Mouse (Mus musculus): ENCODE results near the gene Phlpp1.
"Not testable (repeated sequence)": the region's sequence is repeated elsewhere in the genome, so short reads cannot be mapped to it uniquely, and the experiment has no call there.

Gene Phlpp1

DNA sequence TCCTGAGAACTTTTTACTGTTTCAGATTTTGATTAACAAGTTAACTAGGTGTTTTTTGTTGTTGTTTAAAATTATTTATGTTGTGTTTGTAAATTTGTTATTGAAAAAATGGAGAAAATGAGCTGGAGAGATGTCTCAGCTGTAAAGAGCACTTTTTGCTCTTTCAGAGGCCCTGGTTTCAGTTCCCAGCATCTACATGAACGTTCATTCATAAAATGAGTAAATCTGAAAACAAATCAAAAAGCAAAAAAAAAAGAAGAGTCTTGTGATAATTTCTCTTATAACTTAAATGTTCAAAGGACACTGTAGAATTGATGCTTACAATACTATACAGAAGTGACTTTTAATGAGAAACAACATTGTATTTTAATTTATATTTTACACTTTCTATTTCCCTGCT, 82.5 kb downstream of the Phlpp1 start:
- DNase-seq (ENCODE audit: low spot score): no peak

DNA sequence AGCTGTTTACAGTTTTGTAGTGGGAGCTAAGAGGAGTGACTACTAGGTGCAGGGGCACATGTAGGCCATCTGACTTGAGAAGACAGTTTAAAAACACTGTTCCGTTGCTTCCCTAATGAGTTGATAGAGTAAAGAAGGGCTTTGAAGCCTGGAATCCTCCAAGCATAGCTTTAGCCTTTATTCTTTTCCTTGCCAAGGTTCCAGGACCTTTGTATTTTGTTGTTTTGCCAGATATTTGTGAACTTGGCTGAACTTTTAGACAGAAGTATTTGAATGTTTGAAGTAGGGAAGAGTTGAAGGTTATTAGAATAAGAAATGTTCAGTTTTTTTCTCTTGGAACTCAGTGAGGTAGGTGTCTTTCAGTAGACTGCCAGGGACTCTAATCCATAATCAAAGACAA, 85.6 kb downstream of the Phlpp1 start:
- DNase-seq (ENCODE audit: low spot score): peak; percentile 32

DNA sequence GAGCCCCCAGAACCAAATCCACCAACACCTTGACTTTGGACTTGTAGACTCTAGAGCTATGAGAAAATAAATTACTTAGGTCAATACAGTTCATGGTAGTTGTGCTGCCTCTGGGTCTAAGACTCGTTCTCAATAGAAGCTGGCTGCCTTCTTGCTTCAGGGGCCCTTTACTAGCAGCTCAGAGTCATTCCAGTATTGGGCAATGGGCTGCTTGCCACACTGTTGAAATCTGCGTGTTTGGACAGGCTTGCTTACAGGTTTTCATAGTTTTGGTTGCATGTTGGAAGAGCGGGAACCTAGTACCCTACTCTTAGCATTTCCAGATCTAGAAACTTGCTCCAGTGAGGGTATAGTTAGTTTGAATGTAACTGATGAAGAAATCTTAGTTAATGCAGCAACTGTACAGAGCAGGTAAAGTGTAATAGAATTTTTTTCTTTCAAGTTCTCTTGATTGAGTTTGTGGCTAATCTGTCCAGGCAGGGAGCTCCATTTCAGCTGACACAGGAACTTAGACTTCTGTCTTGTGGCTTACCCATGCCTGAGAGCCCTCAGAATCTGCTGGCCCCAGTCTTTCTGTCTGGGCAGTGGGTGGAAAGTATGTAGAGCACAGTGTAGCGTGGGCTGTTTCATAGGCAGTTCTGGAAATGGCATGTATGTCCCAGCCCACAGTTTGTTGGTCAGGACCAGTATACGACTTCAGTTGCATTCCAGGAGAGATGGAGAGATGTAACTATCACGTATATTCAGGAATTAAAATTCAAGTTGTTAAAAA, 96.7 kb downstream of the Phlpp1 start:
- DNase-seq (ENCODE audit: low spot score): peak; percentile 88

DNA sequence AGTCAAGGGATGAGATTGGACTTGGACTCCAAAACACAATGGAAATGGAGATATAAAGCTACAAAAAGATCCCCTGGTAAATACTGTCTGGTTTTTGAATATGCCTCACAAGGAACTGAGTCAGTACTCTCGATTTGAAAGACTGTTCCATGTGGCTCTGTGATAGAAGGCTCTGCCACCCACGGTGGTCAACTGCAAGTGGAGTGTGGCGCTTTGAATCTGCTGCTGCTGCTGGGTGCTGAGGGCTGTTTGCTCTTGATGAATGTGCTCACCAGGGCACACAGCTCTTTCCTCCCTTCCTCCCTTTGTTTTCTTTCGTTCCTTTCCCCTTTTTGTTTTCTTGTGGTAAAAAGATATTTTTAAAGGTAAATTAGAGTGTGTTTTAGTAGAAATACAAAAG, 97.8 kb downstream of the Phlpp1 start:
- DNase-seq (ENCODE audit: low spot score): no peak

DNA sequence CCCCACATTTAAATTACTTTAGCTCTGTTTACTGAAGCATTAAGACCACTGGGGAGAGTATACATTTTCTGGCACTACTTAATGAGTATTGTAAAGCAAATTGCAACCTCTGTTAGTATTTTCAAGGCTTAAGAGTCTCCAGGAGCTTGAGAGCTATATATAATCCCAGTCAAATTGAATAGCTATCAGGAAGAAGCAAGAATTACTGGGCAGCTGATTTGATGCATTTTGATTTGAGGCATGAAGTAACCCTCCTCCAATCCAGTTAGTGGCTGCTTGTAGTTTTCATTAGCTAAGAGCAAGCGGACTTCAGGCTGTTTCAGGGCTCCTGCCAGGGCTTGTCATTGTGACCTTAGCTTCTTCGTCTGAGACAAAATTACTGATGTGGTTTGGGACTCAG, 101.4 kb downstream of the Phlpp1 start:
- no peak for DNase-seq (ENCODE audit: low spot score)

DNA sequence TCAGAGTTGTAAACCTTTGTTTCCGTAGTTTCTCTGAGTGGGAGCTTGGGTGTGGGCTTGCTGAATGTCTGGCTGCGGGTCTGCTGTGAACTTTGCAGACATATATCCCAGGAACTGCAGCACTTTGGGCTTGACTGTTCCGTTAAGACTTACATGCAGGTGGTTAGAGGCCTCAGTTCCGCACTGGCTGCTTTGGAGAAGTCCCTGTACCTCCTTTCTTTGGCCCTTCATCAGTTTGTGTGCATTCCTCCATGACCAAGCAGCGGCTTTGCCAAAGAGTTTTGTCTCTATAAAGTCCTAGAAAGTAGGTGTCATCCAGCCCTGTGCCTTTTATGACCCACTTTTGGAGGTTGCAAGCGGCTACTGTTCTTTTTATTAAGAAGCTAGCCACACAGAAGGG, 102.2 kb downstream of the Phlpp1 start:
- DNase-seq (ENCODE audit: low spot score): no peak

DNA sequence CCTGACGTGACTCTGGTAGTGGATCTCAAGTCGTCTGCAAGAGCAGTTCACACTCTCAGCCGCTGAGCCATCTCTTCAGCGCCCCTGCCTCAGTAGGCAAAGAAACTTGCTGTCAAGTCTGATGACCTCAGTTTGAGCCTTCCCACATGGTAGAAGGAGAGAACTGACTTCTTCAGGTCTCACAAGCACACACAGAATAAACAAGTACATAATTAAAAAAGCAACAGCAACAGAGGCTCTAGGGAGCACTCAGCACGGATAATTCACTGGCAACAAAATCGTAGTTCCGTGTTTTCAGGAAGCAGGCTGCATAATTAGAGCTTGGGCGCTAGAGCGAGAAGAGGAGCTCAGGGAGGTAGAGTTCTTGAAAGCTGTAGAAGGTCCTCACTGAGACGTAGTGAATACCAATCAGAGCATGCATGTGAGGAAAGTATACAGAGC, 103.0 kb downstream of the Phlpp1 start:
- no peak for DNase-seq (ENCODE audit: low spot score)

DNA sequence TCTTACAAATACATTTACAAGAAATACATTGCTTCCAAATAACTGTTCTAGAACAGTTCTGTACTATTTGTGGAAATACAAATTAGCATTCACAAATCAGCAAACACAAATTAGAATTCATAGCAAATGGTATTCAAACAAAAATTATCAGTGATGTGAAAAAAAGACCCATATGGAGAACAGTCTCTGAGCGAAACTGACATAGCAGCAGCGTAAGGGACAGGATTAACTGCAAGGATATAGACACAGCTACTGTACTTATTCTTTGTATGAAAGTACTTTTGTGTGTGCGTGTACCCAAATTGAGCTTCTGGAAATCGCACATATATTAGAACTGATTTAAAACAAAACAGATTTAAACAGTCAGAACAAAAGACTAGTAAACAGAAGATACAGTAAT, 103.6 kb downstream of the Phlpp1 start:
- DNase-seq (ENCODE audit: low spot score): no peak

DNA sequence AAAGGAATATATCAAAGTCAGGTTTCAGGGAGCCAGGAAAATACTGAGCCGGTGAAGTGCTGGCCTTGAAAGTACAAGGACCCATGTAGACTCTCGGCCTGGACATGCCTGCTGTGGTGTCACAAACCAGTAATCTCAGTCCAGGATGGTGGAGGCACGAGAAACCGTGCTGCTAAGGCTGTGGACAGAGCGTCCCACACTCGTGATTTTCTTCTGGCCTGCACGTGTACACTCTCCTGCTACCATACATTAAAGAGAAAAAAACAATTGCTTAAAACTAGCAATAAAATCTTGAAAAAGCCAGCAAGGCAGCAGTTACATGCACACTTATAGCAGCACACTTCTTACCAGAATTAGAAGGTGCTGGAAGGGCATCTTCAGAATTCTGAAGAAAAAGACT, 104.2 kb downstream of the Phlpp1 start:
- DNase-seq (ENCODE audit: low spot score): no peak

DNA sequence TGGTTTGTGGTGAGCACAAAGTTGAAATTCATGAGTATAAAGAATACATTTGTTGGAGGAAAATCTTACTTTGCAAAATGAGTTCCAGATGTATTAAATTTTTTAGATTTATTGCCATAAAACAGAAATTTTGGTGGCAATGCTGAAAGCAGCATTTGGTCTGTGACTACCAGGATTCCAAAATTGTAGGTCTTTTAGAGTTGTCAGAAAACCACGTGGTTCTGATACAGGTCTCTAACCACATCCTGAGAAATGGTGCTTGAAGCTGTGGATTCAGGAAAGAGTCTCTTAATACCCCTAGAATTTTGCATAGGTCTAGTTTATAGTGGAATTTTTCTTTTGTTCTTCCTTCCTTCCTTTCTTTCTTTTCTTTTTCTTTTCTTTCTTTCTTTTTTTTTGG, 105.3 kb downstream of the Phlpp1 start:
- no peak for DNase-seq (ENCODE audit: low spot score)

DNA sequence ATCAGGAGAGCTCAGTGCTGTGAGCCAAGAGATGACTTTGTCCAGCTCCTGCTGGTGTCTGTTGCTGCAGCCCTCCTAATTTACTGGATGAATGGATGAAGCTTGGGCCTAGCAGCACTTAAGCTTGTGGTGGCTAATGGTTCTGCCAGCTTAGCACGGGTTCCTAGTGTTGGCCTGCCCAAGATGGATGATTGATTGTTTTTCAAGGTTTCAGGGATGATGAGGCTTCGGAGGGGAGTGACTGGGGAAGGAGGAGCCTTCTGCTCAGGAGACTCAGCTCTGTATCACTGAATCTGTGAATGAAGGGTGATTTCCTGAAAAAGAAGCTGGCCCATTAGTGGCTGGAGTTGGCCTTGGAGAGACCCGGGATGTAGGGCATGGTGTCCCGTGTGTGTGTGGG, 105.7 kb downstream of the Phlpp1 start:
- no peak for DNase-seq (ENCODE audit: low spot score)

DNA sequence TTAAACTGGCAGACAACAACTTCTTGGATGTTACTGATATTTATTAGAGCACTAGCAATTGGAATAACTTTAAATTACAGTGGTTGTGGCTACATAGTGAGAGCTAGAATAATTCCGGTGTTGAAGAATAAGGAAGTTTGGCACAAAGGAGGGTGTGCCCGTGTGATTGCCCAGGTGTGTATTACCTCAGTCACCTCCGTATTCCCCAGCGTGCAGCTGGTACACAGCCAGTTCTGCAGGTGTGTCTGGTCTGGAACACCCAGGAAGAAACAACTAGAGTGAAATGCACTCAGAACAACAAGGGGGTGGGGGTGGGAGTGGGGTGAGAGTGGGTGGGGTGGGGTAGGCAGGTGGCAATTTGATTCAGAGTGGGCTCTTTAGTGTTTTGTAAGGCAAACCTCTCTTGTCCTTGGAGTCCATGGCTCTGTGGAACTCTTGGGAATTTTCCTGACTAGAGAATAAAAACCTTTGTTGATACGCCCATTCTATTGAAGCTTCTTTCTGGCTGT, 107.1 kb downstream of the Phlpp1 start:
- no peak for DNase-seq (ENCODE audit: low spot score)

DNA sequence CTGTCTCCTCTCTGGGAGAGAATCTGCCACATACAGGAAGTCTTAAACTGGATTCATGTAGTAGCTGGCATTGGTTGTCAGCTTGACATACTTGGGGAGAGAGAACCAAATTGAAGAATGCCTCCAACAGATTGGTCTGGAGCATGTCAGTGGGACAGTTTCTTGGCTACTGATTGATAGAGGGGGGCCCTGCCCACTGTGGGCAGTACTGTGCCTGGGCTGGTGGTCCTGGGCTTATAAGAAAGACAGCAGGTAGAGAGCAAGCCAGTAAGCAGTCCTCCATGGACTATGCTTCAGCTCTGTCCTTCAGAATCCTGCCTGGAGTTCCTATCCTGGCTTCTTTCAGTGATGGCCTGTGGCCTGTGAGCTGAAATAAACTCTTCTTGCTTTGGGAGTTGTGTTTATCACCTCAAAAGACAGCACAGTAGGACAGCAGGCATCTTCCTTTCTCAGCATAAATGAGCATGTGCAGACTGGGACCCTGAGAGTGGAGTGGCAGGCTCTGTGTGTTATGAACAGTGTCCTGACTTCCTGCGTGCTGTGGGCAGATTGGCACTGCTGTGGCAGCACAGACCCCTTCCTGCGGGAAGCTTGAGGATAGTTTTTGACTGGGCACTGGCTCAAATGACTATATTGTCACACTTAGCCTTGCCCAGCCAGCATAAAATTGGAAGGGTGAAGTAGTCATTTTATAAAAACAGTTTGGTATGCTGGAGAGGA, 108.0 kb downstream of the Phlpp1 start:
- no peak for DNase-seq (ENCODE audit: low spot score)

DNA sequence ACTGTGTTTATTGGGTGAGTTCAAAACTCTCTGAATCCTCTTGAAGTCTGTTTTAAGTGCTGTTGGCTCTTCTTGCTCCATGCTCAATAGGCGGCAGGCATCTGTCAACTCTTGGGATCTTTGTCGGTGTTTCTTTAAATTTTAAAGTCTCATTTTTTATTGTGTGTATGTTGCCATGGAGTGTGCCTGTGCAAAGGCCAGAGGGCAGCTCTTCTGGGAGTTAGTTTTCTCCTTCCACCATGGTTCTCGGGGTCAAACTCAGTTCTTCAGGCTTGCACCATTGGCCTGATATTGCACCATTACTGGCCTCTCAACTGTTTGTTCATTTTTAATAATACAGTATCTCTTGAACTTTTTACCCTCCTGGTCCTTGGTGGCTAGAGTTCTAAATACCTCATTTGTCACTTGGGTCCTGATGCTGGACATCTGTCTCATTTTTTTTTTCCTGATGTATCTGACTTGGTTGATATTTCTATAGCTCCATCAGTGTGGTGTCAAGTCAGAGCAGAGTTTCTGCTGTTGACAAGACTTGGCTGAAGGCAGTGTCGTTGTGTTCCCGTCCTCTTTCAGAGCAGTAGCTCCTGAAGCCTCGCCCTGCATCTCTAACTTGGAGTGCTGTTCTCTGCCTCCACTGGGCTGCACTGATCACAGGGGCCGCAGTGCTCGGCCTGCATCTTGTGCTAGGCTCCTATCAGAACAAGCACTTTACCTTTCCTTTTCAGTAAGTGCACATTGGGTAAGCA, 108.8 kb downstream of the Phlpp1 start:
- peak; percentile 84 for DNase-seq (ENCODE audit: low spot score)

DNA sequence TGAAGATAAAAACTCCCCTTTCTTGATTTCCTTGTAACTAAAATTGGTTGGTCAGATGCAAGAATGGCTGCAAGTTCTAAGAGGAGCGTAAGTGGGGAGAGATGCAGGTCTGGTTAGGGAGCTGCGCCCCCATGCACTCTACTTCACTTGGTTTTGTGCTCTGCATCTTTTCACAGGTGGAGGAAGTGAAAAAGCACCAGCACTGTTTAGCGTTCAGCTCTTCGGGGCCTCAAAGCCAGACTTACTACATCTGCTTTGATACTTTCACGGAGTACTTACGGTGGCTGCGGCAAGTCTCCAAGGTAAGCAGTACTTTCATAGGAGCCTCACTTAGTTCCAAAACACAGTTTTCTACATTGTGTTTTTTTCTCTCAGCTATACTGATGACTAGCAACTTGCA, 115.3 kb downstream of the Phlpp1 start:
- no peak for DNase-seq (ENCODE audit: low spot score)

DNA sequence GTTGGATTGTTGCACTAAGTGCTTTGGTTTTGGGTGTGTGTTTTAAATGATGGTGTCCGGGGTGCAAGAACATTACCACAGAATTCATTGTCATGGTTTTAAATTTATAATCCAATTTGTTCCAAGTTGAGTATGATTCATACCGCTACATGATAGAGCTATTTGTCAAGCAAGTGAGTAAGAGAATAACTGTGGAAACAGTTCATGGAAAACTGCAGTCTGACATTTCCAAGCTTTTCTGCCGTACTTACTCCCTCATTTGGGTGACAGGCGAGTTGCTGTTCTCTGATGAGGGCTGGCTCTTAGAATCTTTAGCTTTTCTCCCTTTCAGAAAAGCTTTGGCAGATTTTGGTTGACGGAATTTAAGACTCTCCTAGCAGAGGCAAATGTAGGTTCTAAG, 117.5 kb downstream of the Phlpp1 start:
- peak; percentile 19 for DNase-seq (ENCODE audit: low spot score)

DNA sequence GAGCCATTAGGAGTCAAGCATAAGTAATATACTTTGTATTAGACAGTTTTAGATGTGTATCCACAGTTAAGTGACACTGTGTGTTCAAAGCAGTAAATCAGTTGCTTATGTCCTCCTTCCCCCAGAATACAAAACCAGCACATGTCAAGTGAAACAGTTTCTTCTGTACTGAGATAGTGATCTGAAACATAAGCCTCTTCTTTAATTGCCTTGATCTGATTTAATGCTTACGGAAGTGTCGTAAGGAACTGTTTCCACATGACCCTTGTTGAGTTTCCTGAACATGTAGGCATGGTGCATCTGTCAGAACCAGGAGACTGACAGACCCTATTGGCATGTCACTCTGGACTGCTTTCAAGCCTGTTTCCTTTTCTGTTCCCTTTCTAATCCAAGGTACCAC, 118.0 kb downstream of the Phlpp1 start:
- DNase-seq (ENCODE audit: low spot score): no peak

DNA sequence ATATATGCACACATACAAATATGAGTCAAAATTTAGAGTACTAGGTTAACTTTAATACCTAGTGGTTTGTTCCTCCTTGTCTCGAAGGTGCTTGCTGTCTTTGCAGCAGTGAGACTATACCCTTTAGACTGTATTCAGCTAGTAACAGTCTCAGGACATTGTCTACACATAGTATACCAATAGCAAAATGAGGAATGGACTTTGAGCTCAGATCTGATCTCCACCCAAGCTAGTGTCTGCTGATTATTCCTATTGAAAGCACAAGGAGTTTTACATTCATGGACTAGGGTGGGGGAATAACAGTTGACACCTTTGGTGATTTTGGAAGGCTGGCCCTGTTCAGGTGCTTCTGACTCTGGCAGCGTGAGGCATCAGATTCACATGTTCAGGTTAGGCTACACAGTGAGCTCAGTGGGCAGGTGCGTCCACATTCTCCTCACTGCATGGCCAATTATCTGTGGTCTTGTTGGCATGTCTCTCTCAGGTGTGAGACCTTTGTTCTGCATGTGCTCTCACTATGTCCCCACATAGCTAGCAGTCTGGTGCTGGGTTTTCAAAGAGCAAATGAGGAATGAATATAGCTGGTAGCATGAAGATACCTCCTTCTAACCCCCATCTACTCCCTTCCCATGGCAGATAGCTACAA, 138.0 kb downstream of the Phlpp1 start:
- no peak for DNase-seq (ENCODE audit: low spot score)

DNA sequence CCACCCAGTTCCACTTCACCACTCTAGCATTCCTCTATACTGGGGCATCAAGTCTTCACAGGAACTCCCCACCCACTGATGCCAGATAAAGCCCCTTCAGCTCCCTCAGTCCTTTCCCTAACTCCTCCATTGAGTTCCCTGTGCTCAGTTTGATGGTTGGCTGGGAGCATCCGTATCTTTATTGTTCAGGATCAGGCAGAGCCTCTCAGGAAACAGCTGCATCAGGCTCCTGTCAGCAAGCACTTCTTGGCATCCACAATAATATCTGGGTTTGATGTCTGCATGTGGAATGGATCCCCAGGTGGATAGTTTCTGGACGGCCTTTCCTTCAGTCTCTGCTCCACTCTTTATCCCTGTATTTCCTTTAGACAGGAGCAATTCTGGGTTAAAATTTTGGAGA, 138.7 kb downstream of the Phlpp1 start:
- no peak for DNase-seq (ENCODE audit: low spot score)

DNA sequence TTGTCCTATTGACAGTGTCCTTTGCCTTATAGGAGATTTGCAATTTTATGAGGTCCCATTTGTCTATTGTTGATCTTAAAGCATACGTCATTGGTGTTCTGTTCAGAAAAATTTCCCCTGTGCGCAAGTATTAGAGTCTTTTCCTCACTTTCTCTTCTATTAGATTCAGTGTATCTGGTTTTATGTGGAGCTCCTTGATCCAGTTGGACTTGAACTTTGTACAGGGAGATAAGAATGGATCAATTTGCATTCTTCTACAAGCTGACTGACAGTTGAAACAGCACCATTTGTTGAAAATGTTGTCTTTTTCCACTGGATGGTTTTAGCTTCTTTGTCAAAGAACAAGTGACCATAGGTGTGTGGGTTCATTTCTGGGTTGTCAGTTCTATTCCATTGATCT, 140.3 kb downstream of the Phlpp1 start:
- not testable (repeated sequence) for DNase-seq (ENCODE audit: low spot score)

DNA sequence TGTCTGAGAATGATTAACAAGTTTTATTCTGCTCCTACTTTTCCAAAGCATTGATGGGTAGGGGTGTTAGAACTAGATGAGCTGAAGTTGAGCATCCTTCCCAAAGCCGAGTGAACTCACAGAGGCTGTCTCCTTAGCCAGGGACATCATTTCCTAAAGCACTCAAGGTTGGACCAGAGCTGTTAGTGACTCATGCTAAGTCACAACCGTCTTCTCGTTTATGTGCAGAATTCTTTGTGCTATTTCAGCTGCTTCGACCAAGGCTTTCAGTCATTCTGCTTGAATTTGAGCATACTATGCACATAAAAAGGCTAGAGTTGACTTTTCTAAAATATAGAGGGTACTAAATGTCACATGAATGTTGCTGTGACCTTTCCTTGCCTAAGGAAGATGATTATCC, 142.9 kb downstream of the Phlpp1 start:
- DNase-seq (ENCODE audit: low spot score): no peak

DNA sequence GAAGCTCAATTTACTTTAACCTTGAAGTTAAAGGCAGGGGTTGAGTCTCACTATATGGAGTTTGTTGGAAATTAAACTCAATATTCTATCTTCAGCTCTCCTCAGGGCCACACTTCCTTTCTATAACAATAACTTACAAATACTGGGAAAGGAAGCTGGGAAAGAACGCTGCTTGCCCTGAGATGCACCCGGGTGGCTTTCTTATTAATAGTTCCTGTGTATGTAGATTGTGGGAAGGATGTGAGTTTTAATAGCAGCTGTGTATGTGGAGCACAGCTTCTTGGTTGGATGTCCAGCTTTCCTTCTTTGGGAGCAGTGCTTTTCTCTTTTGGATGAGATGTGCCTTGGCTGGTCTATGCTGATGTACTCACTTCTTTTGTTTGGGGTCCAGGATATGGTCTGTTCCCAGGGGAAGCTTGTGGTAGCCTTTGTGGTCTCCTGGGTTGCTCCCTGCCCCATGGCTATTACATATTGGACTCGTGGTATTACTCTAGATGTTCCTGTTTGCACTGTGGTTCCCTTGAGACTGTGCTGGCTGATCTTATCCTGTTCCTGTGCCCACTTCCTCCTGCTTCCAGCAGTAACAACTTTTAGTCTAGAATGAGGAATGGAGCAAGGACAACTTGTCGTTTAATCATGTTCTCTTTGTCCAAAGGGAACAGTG, 145.2 kb downstream of the Phlpp1 start:
- peak; percentile 73 for DNase-seq (ENCODE audit: low spot score)

Measured in adipocyte (in vitro differentiated cells).